Mouse (Mus musculus) activated CD4-positive, CD25-positive, alpha-beta regulatory T cell (primary cell): ENCODE data around the gene Nab2. TPM values are rescaled to one million over a fixed set of nuclear protein-coding genes. Genes with fewer than 3 reads are reported as not detected.

Experiments
- polyA plus RNA-seq, 2 experiments: library from polyadenylated mRNA; unstranded; fragments of 100-300 nt; shearing (Covaris generic); gene quantifications; one replicate each; pipeline ENCODE4 v1.2.1; 2017

The Nab2 gene
- polyA plus RNA-seq = 10 to 100 TPM; 31.4 to 62.9 TPM

DNA sequence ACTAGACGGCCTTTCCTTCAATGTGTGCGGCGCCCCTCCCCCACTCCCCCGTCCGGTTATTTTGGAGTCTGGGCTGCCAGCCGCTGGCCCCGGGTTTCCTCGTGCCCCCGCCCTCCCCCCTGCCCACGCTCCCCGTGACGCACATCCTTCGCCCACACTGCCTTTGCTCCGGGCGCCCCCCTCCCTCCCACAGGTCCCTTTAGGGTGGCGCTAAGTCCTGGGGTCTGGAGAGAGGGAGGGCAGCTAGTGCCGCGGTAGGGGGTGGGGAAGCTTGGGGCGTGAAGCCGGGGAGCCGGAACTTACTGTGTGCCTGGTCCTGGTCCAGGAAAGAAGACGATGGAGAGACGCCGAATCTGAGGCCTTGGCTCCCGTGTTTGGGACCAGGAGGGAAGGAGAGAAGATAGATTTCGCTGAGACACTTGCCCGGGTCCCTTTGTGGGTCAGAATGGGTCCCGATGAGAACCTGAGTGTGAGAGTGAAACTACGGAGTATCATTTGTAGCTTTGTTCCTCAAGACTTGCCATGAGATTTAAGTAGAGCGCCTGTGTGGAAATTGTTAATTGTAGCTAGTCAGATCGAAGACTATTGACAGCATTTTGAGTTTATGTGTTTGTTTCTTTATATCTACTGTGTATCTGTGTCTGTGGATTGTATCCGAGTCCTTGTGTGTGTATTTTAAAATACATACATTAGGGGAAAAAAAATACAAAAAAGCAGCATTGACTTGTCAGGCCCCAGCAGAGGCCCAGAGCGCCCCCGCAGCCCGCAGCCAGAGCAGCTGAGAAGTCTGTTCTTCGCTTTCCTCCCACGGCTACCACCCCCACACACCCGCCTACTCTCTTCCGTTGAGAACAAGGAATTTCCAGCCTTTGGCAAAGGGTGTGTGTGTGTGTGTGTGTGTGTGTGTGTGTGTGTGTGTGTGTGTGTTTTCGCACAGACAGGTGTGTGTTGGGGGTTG lies at the start of gene Nab2:
Gene Nab2, minus strand, starts transcription at position 476 of the 958 bp plus-strand sequence.

DNA sequence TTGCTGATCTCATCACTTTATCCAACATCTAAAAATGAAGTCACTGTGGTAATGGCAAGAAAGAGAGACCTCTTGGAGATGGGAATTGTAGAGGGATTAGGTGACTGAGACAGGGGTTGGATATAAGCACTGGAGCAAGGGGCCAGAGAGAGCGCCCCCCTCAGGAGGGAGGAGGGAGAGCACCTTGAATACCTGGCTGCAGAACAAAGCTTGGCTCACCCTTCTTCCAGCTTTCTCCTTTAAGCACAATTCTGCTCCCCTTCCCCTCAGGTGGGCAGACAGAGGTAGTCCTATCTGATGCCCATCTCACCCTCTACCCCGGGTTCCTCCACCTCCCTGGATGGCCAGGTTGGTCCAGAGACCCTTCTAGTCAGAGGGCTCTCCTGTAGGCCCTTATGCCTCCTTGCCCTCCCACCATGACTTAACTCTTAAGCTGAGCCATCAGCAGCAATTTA lies 36.4 kb upstream of the Nab2 start, which contains the start of gene Myo1a:
Gene Myo1a, plus strand, starts transcription at position 405 of the 455 bp plus-strand sequence.

GRCm38 (mm10) chr10:127666501-127667268 lies 1.7 kb downstream of the Nab2 start, which contains the start of gene Nemp1:
Gene Nemp1 (plus strand): TSS chr10:127666901.

GRCm38 (mm10) chr10:127642772-127643552 lies 25.4 kb downstream of the Nab2 start, which contains the start of gene Stat6:
Gene Stat6 (plus strand): TSS chr10:127642986.

DNA sequence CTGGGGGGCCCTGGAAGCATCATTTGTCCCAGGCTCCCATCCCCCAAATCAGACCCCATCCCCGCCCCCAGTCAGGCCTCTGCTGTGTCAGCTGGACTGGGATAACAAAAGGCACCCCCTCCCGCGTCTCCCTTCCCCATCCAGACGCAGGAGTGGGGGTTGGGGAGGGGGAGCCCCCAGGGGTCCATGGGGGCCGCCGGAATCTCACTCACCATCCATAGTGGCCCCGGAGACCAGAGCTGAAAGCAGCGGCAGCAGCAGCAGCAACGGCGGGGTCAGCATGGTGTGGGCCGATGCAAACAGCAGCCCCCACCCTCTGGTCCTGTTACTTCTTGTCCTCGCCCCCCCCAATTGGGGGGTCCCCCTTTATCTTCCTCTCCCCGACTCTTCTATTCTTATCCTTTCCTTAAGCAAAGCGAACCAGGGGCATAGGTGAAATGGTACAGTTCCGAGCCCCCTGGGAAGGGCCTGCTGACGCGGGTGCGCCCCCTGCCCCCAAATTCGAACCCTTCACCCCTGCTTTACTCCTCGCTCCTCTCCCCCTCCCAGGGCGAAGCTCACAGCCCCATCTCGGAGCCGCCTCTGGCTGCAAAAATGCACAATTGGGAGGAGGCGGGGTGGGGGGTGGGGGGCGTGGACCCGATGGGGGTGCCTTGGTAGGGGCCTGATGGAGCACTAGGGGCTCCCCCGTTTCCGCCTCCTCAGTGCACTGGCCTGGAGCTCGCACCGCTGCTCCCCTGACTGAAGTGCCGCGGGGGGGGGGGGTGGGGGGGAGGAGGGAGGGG lies 47.8 kb downstream of the Nab2 start, which contains the start of gene Lrp1:
Gene Lrp1, minus strand, starts transcription at position 743 of the 785 bp plus-strand sequence.

Other genes with a start within 250 kb of the Nab2 start
- under 1 TPM in 1 of 2 experiments, not detected in 1; 0.11 TPM for gene Stac3, start 166.9 kb downstream of the Nab2 start, polyA plus RNA-seq
- gene Ndufa4l2, start 153.6 kb downstream of the Nab2 start, polyA plus RNA-seq = under 1 TPM in 1 of 2 experiments, not detected in 1; 0.41 TPM
- 10 to 100 TPM; 62.8 to 70.2 TPM for gene Shmt2, start 146.1 kb downstream of the Nab2 start, polyA plus RNA-seq
- not detected for gene Nxph4, start 134.0 kb downstream of the Nab2 start, polyA plus RNA-seq
- gene Lrp1, start 47.4 kb downstream of the Nab2 start, polyA plus RNA-seq = 1 to 10 TPM in 1 of 2 experiments, under 1 TPM in 1; 0.76 to 2.4 TPM
- 100 to 1,000 TPM; 127 to 180 TPM for gene Stat6, start 25.6 kb downstream of the Nab2 start, polyA plus RNA-seq
- gene Nemp1, start 1.7 kb downstream of the Nab2 start, polyA plus RNA-seq = 1 to 10 TPM; 5.5 to 6.7 TPM
- not detected for gene Myo1a, start 36.6 kb upstream of the Nab2 start, polyA plus RNA-seq
- not detected for gene Tac2, start 55.9 kb upstream of the Nab2 start, polyA plus RNA-seq
- under 1 TPM; 0.17 to 0.36 TPM for gene Zbtb39, start 71.0 kb upstream of the Nab2 start, polyA plus RNA-seq
- under 1 TPM in 1 of 2 experiments, not detected in 1; 0.34 TPM for gene Gpr182, start 83.2 kb upstream of the Nab2 start, polyA plus RNA-seq
- gene Rdh1, start 91.2 kb upstream of the Nab2 start, polyA plus RNA-seq = under 1 TPM; 0.11 to 0.21 TPM
- gene Rdh16f1, start 91.2 kb upstream of the Nab2 start, polyA plus RNA-seq = 1 to 10 TPM in 1 of 2 experiments, not detected in 1; 1.4 TPM
- under 1 TPM in 1 of 2 experiments, not detected in 1; 0.52 TPM for gene Rdh9, start 107.8 kb upstream of the Nab2 start, polyA plus RNA-seq
- gene Rdh16, start 132.6 kb upstream of the Nab2 start, polyA plus RNA-seq = under 1 TPM in 1 of 2 experiments, not detected in 1; 0.32 TPM
- gene Rdh19, start 181.4 kb upstream of the Nab2 start, polyA plus RNA-seq = not detected
- gene Rdh16f2, start 197.9 kb upstream of the Nab2 start, polyA plus RNA-seq = not detected
- under 1 TPM in 1 of 2 experiments, not detected in 1; 0.29 TPM for gene Rdh7, start 220.2 kb upstream of the Nab2 start, polyA plus RNA-seq
- not detected for gene Sdr9c7, start 229.9 kb upstream of the Nab2 start, polyA plus RNA-seq